Mouse (Mus musculus): ENCODE measurements around the gene Crlf2. TPM values are rescaled to one million over a fixed set of nuclear protein-coding genes. Genes with fewer than 3 reads are reported as not detected.
A peak's percentile ranks its signal among the peaks of the same experiment; 100 is the strongest.

Crlf2 gene
- polyA plus RNA-seq (2015; fragmentation: Nextera tagmentation; extraction: Ambion mirVana), result 14.4 and 16.7 TPM in 2 replicates

DNA sequence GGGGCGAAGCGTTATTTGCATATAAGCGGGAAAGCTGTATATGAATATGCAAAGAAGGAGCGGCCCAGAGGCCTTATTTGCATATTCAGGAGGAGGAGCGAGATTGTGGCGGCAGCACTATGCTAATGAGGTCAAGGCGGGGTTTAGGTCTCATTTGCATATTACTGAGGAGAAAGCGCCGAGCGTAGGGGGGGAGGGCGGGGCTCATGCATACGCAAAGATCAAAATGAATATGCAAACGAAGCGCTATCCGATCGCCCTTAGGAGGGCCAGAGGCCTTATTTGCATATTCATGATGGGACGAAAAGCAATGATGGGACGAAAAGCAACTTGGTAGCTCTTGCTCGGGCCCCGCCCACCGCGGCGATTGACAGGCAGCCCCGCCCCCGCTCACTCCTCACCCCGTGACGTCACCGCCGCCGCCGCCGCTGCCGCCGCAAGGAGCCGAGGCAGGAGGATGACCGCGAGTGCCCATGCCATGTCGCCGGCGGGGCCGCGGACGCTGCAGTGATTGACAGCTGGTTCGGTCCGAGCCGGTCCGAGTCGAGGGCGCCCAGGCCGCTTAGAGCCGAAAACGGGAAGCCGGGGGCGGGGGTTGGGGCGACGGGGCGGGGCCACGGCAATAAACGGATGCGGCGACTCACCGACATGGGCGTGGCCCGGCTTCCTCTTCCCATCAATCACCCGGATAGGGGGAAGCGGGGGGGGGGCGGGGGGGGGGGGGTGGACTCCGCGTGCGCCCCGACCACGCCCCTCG is at the start of gene Crlf2:
Gene Crlf2 (minus strand): TSS at position 590 of the 757 bp plus-strand sequence.
- H3K4me1 ChIP-seq (replicated peaks), result no peaks in the 10 kb centered on the region
- H3K4me3 ChIP-seq, result peak within 1 kb of the TSS; percentile 59
- peak within 1 kb of the TSS; percentile 98 for H3K27ac ChIP-seq
- peak within 1 kb of the TSS; percentile 56 for H3K4me2 ChIP-seq
- ATAC-seq (ENCODE audit: low FRiP score), result peak; percentile 59
- peaks cover 32% of the 10 kb centered on the region for H3K9me3 ChIP-seq
- H3K9ac ChIP-seq, result peak within 1 kb of the TSS; percentile 68
- 1% methylated on average over 52 of the region's 73 CpGs for WGBS
- peaks cover 24% of the 10 kb centered on the region for H3K36me3 ChIP-seq
- H3K27me3 ChIP-seq, result no peaks in the 10 kb centered on the region

DNA sequence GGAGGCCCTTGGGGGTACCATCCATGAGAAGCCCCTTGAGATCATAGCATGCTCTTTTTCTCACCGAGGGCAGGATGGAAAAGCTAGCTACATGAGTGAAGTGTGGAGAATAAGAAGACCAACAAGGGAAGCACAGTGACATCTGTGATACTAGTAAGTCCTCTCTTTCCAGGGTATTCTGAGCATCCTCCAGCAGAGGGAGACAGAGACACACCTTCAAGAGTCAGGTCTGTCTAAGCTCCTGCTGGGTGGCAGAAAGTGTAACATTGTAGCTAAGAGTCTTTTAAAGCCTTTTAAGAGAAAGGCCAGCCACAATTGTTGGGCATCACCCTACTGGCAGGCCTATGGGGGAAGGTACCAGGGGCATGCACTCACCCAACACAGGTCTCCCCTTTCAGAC is 43.8 kb upstream of the Crlf2 start:
- Histone ChIP-seq H3K27me3 (no peaks in the 10 kb centered on the region), H3K4me3 (no peak overlapping the region), H3K36me3 (no peaks in the 10 kb centered on the region), H3K9ac (no peak overlapping the region), H3K4me2 (no peak overlapping the region), H3K4me1 (replicated peaks) (no peaks in the 10 kb centered on the region), H3K27ac (no peak overlapping the region), H3K9me3 (peaks cover 7% of the 10 kb centered on the region; the same call in 1 of the 2 replicates)
- no peak for ATAC-seq (ENCODE audit: low FRiP score)
- 63% methylated on average over 1 of the region's 1 CpGs for WGBS

DNA sequence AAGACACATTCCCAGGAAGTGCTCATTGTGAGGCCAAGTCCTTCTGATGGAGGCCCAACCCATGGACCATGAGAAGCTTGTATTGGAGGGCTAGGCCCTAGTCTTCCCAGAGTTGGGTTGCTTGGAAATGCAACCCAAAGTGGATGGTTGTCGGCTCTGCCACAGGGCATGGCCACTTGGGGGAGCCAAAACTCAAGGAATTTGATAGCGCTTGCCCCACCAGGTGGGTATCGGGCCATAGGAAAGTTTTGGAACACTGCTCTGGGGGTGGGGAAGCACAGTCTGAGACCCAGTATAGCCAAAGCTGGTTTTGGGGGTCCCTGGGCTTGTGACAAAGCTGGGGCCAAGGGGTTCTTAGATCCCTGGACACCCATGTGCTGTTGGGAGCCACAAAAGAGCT is 42.3 kb upstream of the Crlf2 start:
- Histone ChIP-seq H3K4me3 (no peak overlapping the region), H3K36me3 (no peaks in the 10 kb centered on the region), H3K27me3 (no peaks in the 10 kb centered on the region), H3K27ac (no peak overlapping the region), H3K9ac (no peak overlapping the region), H3K9me3 (peaks cover 9% of the 10 kb centered on the region), H3K4me2 (no peak overlapping the region), H3K4me1 (replicated peaks) (no peaks in the 10 kb centered on the region)
- 28% methylated on average over 3 of the region's 3 CpGs for WGBS
- ATAC-seq (ENCODE audit: low FRiP score), result no peak

- H3K4me2 ChIP-seq, result no peak overlapping the region
Observed at GRCm38 (mm10) chr5:109598876-109599275, 40.1 kb upstream of the Crlf2 start.

GRCm38 (mm10) chr5:109596647-109597046 is 37.9 kb upstream of the Crlf2 start:
- 42% methylated on average over 5 of the region's 5 CpGs for WGBS
- no peaks in the 10 kb centered on the region for H3K36me3 ChIP-seq
- no peak overlapping the region for H3K4me3 ChIP-seq
- H3K27ac ChIP-seq, result no peak overlapping the region
- H3K4me2 ChIP-seq, result no peak overlapping the region
- H3K4me1 ChIP-seq (replicated peaks), result no peaks in the 10 kb centered on the region
- H3K9ac ChIP-seq, result no peak overlapping the region
- no peaks in the 10 kb centered on the region for H3K27me3 ChIP-seq
- ATAC-seq (ENCODE audit: low FRiP score), result no peak
- H3K9me3 ChIP-seq, result peaks cover 20% of the 10 kb centered on the region

More at GRCm38 (mm10) chr5:109598876-109599275, 40.1 kb upstream of the Crlf2 start:
- Histone ChIP-seq H3K9me3 (peaks cover 20% of the 10 kb centered on the region), H3K36me3 (no peaks in the 10 kb centered on the region), H3K4me3 (no peak overlapping the region), H3K27ac (no peak overlapping the region), H3K27me3 (no peaks in the 10 kb centered on the region), H3K4me1 (replicated peaks) (no peaks in the 10 kb centered on the region), H3K9ac (no peak overlapping the region)
- ATAC-seq (ENCODE audit: low FRiP score), result no peak

- Histone ChIP-seq H3K27me3 (no peaks in the 10 kb centered on the region), H3K9ac (no peak overlapping the region), H3K9me3 (peaks cover 5% of the 10 kb centered on the region; the same call in 1 of the 2 replicates), H3K4me3 (no peak overlapping the region), H3K27ac (no peak overlapping the region), H3K4me2 (no peak overlapping the region), H3K36me3 (no peaks in the 10 kb centered on the region), H3K4me1 (replicated peaks) (no peaks in the 10 kb centered on the region)
- ATAC-seq (ENCODE audit: low FRiP score), result no peak
- WGBS, result 68% methylated on average over 2 of the region's 2 CpGs
Observed at GRCm38 (mm10) chr5:109562829-109563228, 4.0 kb upstream of the Crlf2 start.

GRCm38 (mm10) chr5:109559191-109559590 is 398 bp upstream of the Crlf2 start:
- peak overlapping the region; percentile 59 for H3K4me3 ChIP-seq
- H3K36me3 ChIP-seq, result peaks cover 22% of the 10 kb centered on the region
- no peaks in the 10 kb centered on the region for H3K27me3 ChIP-seq
- no peaks in the 10 kb centered on the region for H3K4me1 ChIP-seq (replicated peaks)
- H3K27ac ChIP-seq, result peak overlapping the region; percentile 98
- peaks cover 30% of the 10 kb centered on the region for H3K9me3 ChIP-seq
- no peak for ATAC-seq (ENCODE audit: low FRiP score)
- peak overlapping the region; percentile 56 for H3K4me2 ChIP-seq
- 28% methylated on average over 6 of the region's 6 CpGs for WGBS
- peak overlapping the region; percentile 68; the same call in 1 of the 2 replicates for H3K9ac ChIP-seq

GRCm38 (mm10) chr5:109558123-109558403 is 730 bp downstream of the Crlf2 start:
- H3K27me3 ChIP-seq, result no peaks in the 10 kb centered on the region
- under 1% methylated on average over 9 of the region's 9 CpGs for WGBS
- peaks cover 27% of the 10 kb centered on the region for H3K36me3 ChIP-seq
- peak overlapping the region; percentile 43; the same call in 1 of the 2 replicates for H3K9ac ChIP-seq
- peaks cover 37% of the 10 kb centered on the region for H3K9me3 ChIP-seq
- H3K27ac ChIP-seq, result peak overlapping the region; percentile 98
- peak overlapping the region; percentile 59 for H3K4me3 ChIP-seq
- H3K4me1 ChIP-seq (replicated peaks), result no peaks in the 10 kb centered on the region
- peak overlapping the region; percentile 56 for H3K4me2 ChIP-seq
- peak; percentile 50 for ATAC-seq (ENCODE audit: low FRiP score)

DNA sequence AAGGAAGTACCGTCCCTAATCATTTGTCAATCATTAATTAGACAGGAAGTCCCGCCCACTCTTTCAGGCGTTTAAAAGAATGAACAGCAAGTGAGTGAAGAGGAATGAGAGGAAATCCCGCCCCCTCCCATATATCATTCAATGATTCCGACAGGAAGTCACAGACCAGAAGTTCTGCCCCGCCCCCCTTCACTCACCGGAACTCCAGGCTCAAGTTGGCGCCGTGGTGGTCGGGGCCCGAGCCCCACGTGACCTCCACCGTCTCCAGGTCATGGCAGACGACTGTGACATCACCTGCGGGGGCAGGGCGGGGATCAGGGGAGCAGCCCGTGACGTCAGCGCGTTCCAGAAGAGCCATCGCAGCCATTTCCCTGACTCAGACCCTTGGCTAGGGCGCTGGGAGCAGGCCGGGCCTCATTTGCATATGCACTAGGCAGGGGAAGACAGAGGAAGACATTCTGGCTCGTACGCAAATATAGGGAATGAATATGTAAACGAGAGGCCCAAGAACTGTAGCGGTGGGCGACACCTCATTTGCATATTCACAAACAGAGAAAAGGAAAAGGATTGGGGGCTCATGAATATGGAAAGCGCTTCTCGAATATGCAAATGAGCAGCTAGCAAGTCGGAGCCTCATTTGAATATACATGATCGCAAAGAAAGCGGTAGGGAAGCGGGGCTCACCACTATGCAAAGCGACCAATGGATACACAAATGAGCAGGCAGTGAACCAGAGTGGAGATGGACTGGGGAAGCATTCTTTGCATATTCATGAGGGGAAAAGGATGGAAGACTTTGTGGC is 1.3 kb downstream of the Crlf2 start:
- Histone ChIP-seq H3K9me3 (peaks cover 42% of the 10 kb centered on the region), H3K4me3 (peak overlapping the region; percentile 59), H3K9ac (peak overlapping the region; percentile 53), H3K27me3 (no peaks in the 10 kb centered on the region), H3K27ac (peak overlapping the region; percentile 98), H3K4me1 (replicated peaks) (no peaks in the 10 kb centered on the region), H3K36me3 (peaks cover 29% of the 10 kb centered on the region), H3K4me2 (peak overlapping the region; percentile 56)
- WGBS, result under 1% methylated on average over 35 of the region's 35 CpGs
- peak; percentile 75 for ATAC-seq (ENCODE audit: low FRiP score)

DNA sequence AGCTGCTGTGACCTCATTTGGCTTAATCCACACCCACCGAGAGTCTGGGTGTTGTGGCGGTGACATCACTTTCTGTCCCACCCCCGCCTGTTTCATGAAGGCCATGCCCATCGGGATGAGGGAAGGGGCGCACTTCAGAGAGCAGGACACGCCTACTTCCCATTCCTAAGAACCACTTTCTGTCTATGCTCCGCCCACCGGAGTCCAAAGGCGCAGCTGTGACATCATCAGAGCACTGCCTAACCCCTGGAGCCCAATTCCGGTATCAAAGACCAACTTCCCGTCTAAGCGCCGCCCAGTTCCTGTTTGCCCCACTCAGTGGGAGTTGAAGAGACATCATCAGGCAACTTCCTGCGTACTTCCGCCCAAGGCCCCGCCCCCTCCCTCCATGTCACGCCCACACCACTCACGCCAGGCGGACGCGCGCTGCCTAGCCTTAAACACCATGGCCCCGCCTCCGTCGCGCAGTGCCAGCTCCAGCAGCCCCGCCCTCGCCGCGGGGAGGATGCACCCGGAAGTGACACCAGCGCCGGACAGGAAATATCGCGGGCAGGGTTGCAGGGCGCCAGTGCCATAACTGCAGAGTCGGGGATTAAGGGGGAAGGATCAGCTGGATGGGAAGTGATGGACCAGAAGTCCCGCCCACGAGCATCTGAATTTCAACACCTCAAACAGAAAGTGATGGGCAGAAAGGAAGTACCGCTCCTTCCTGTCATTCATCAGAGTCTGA is 2.0 kb downstream of the Crlf2 start:
- H3K27me3 ChIP-seq, result no peaks in the 10 kb centered on the region
- peak overlapping the region; percentile 98 for H3K27ac ChIP-seq
- H3K36me3 ChIP-seq, result peaks cover 33% of the 10 kb centered on the region
- H3K4me1 ChIP-seq (replicated peaks), result no peaks in the 10 kb centered on the region
- WGBS, result 5% methylated on average over 40 of the region's 40 CpGs
- H3K9me3 ChIP-seq, result peaks cover 48% of the 10 kb centered on the region
- H3K4me2 ChIP-seq, result peak overlapping the region; percentile 56
- H3K9ac ChIP-seq, result peak overlapping the region; percentile 53
- H3K4me3 ChIP-seq, result peak overlapping the region; percentile 59
- peak; percentile 65 for ATAC-seq (ENCODE audit: low FRiP score)

- H3K27ac ChIP-seq, result peak overlapping the region; percentile 98
- H3K27me3 ChIP-seq, result no peaks in the 10 kb centered on the region
- peaks cover 39% of the 10 kb centered on the region for H3K36me3 ChIP-seq
- H3K9me3 ChIP-seq, result peaks cover 56% of the 10 kb centered on the region
- peak overlapping the region; percentile 59 for H3K4me3 ChIP-seq
- no peak overlapping the region for H3K9ac ChIP-seq
- peak overlapping the region; percentile 56 for H3K4me2 ChIP-seq
- ATAC-seq (ENCODE audit: low FRiP score), result 0 out of 2 replicates have a peak, but pooled peaks have one; percentile 5
- no peaks in the 10 kb centered on the region for H3K4me1 ChIP-seq (replicated peaks)
- 79% methylated on average over 54 of the region's 54 CpGs for WGBS
Observed at GRCm38 (mm10) chr5:109555676-109556571, 2.9 kb downstream of the Crlf2 start.
